Mouse (Mus musculus) c-Kit-positive CD71-positive TER-119-positive erythroid progenitor cells, embryonic 14.5 days (primary cell): ENCODE results near the gene Vamp3.
"Not testable (repeated sequence)": the region's sequence is repeated elsewhere in the genome, so short reads cannot be mapped to it uniquely, and the experiment has no call there.

ENCODE experiments used
- DNase-seq: peaks from one replicate; pipeline ENCODE4 v3.0.0-alpha.2; 2013; ENCODE audit warnings: low spot score

The Vamp3 gene

DNA sequence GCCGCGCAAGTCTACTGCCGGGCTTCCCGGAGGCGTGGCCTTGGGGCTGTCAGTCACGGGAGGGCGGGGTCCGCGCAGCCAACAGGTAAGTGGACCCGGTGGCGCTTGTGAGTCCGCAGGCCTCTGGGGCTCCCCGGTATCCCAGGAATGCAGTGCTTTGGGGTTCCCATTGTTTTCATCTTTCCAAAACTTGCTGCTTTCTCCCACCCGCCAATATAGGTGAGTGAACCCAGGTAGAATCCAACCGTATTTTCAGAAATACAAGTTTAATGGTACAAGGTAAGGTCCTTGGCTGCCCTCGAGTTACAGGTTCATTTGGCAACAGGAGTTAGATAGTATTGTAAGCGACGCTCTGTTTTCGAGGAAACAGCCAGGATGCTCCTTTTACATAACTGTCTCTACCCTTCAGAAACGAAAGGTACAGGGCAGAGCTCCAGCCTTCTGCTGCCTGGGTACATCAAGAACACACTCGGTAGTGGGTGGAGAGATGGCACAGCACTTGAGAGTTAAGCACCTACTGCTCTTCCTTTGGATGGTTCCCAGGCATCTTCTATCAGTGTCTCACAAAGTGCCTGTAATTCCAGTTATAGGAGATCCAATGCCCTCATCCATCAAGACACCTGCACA is 12.7 kb downstream of the Vamp3 start:
- DNase-seq, result no peak

DNA sequence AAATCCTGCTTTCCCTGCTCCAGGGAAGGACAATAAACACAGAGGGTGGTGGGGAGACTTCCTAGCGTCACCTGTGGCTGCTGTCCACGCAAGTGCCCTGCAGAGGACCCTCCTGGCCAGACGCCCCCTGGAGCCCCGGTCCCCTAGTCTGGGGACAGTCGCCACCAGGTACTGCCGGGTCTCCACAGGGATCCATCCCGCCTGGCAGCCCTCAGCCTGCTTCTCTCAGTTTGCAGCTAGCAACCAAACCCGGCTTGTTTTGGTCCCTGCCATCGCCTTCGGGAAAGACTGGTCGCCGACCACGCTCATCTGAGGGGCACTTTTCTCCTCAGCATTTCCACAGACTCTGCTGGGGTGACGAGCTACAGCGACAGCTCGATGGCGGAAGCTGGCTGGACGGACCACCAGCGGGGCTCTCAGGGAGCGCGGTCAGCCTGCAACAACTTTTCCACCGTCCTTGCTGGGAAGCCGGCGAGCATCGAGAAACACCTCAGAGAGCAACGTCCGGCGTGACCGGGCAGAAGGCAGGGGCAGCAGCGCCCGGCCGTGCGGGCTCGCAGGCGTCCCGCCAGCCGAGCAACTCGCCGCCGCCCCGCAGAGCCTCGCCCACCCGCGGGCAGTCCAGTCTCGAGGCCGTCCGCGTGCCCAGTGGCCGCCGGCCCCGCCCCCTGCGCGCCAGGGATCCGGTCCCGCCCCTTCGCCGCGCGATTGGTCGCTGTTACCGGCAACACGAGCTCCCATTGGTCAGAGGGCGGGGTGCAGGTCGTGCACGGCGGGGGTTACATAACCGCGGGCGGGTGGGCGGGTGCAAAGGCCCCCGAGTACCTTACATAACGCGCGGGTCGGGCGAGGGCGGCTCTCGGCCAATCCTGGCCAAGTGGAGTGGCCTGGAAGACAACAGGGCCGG is 13.5 kb downstream of the Vamp3 start, which contains the start of gene Per3:
TSS of gene Per3 (minus strand) at position 629 of the 907 bp plus-strand sequence.
- DNase-seq, result peak; percentile 88

DNA sequence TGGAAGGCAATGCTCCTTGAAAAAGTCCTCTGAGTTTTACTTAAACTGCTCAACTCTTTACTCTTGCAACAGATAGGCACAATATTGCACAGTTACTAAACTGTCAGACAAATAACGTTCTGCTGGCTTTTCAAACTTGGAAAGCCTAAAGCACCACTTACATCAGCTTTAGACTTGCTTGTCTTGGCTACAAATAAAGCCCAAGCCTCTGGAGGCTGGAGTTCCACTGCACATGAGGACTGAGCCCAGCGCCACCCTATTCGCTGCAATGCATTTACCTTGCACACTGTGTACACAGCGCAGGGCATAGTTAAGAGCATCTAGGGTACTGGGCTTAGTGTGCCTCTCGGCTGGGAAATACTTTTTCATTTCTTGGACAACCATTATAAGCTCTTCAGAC is 14.5 kb downstream of the Vamp3 start:
- no peak for DNase-seq

DNA sequence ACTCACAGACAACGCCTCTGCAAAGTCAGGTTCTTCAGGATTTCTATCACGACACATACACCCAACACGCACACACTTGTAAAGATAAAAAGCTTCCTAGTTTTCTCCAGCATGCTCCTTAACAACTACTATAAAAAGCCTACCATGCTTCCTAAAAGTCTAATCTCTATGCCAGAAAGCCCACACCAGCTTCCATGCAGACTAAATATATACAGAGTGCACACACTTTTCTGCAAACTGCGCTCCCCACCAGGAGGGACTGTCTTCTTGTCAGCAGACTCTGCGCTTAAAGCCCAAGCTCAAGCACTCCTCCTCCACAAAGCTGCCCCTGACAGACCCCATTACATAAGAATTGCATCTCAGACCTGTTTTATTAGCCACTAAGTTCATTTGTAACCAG is 16.3 kb downstream of the Vamp3 start:
- no peak for DNase-seq

DNA sequence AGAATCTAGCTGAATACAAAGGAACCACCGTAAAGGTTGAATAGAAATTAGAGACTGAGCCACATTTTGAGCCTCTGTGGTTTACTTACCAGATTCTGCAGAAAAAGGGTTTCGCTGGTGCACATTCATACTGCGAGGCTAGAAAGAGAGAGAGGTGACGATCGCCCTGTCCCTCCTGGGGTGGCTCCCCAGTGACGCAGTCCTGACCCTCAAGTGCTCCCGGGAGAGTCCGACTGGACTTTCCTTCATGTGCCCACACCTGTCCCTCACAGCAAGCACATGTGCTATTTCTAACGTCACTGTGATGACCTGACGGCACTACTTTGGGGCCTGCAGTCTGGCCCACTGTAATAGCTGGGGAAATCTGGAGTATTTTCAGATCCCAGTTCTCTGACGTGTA is 20.0 kb downstream of the Vamp3 start:
- no peak for DNase-seq

DNA sequence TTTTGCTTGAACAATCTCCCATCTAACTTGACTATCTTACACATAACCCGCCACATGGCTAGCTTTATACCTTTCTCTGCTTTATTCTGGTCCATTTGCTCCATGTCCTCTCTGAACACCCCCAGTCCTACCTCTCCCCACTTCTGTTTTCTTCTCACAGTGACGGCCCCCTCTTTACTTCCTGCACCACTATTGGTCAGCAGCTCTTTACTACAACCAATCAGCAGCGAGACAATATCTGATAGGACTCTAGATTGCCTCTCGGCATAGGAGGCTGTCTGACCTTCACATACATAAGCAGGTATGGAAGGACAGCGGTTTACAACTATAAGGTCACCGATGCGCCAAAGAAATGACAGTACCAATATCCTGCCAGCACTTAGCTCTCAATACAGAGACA is 21.2 kb downstream of the Vamp3 start:
- DNase-seq, result no peak

DNA sequence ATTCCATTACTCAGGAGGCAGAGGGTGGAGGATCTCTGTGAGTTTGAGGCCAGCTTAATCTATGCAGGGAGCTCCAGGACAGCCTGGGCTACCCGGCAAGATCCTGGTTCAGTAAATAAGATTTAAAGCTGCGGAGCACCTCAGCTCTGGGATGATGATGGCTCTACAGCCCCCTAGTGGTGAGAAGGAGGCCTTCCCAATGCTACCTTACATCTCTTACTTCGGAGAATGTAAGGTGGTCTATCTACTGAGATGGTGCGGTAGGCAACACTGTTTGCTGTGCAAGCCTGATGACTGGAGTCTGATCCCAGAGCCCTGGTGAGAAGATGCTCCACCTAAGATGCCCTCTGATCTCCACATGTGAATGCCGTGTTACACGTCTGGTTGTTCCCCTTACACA is 30.8 kb downstream of the Vamp3 start:
- DNase-seq, result peak; percentile 20

DNA sequence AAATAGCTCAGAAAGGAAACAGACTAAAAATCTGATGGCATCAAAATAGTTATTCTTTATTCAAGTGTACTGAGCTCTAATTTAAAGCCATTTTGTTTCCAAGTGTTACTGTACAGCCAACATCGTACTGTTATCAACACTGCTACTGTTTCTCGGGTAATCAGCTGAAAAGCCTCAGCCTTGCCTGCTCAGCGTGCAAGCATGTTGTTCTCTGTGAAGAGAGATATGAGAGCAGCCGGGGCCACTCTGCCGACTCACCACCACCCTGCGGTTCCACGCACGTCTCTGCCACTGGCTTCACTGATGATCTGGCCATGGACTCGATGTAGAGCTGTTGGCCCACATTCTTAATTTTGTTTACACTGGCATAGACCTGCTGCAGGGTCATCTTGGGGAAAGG is 33.6 kb downstream of the Vamp3 start:
- peak; percentile 7 for DNase-seq

DNA sequence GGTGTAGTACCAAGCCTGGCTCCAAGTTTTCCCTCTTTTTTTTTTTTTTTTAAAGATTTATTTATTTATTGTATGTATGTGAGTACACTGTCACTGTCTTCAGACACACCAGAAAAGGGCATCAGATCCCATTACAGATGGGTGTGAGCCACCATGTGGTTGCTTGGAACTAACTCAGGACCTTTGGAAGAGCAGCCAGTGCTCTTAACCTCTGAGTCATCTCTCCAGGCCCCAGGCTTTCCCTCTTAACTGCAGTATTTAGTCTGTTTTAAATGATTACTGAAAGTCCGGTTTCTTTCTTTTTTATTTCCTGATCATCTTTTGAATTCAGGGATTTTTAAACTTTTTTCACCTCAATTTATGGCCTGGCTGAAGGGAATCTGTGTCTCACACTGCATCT is 40.4 kb downstream of the Vamp3 start:
- DNase-seq, result not testable (repeated sequence)

DNA sequence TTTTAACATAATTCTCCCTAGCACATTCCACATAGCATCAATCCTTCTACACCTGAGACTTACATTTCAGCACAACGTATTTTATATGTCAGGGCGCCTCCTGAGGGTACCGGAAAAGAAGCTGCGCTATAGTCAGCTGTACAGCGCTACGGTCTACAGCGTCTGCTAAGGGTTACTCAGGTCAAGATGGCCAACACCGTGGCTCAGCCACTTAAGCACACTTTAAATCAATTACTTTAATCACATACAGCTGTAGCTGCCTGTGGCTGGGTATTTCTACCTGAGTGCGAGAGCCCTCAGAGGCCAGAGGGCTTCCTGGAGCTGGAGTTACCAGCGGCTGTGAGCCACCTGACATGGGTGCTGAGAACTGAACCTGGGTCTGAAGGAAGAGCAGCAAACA is 41.8 kb downstream of the Vamp3 start:
- no peak for DNase-seq

DNA sequence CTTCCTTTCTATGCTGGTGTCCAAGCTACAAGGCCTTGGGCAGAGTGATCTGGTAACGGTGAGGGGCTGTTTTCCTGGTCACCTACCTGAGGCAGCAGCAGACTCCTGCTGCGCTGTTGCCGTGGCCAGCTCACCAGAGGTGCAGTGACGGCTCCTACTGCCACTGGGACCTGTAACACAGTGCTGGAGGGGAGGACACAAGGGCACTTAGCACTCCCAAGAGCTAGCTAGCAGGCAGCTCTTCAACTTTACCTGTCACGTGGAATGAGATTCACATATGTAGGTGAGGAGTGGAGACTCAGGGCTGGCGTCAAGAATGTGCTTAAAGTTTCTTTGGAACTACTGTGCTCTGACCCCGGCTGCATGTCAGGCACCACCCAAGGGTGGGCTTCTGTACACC is 47.4 kb downstream of the Vamp3 start:
- DNase-seq, result no peak

DNA sequence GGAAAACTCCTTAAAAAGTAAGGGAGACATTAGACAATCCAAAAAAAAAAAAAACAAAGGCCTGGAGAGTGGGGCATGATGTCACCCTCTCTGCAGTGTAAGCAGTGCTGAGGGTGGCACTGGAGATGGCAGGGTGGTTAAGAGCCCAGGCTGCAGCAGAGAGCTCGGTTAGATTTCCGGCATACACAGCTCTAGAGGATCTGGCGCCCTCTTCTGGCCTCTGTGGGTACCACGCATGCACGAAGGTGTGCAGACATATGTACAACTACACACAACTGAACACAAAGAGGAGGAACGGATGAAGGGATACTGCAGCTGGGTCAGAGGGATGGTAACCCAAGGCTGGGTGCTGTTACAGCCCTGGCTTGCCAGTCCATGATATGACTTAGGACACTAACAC is 50.8 kb downstream of the Vamp3 start:
- peak; percentile 23 for DNase-seq

DNA sequence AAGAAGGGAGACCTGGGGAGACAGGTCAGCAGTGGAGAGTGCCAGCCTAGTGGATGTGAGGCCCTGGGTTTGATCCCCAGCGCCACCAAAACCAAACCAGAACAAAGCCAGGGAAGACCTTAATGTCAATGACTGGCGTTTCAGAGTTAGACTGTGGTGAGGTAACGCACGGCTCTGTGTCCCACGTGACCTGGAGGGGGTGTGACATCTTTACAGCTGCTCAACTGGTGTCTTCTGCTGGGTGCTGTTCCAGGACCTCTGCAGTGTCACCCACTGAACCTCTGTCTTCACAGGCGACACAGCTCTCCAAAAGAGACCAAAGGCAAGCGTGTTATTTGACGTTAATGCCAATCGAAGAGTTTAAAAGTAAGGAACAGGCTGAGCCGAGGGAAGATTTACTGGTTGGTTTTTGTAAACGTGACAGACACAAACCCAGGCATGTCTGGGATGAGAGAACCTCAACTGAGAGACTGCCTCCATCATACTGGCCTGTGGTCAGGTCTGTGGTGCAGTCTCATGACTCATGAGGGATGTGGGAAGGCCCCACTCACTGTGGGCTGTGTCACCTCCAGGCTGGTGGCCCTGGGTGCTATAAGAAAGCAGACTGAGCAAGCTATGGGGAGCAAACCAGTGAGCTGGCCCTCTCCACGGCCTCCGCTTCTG is 52.0 kb downstream of the Vamp3 start:
- DNase-seq, result no peak

DNA sequence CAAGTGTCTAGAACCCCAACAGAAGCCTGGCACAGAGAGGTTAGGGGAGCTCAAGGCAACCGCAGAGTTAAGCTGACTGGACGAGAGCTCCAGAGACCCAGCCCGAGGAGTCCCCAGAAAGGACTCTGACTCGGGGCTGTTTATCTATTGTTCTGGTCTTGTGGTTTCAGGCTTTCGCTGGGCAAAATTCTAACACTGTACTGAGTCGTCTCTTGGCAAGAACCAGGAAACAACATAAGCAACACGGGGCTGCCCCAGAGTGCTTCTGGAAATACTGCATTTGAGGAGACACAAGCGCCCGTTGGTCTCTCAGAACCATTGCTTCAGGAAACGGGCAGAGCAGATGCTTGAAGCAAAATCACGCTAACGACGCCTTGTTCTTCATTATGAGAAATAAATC is 56.4 kb downstream of the Vamp3 start:
- DNase-seq, result no peak

DNA sequence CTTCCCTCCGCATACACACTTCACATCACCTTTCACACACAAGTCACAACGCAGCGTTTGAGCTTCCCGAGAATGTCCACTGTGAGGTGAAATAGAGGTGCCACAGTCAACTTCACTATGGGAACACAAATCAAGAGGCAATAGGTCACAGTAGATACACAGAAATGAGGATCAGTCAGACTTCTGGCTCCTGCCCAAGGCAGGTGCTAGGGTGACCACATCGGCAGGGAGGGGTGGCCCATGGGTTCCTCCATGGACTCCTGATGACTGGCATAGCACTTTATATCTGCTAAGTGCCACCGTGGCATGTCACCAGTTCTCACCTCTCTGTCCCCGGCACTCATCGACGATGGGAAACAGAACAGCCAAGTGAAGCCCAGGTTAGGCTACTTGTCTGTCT is 59.1 kb downstream of the Vamp3 start:
- no peak for DNase-seq
